Mouse (Mus musculus) embryonic fibroblast, embryonic 13.5 days (primary cell): ENCODE results near the gene Lrch1. TPM values are rescaled to one million over a fixed set of nuclear protein-coding genes. Genes with fewer than 3 reads are reported as not detected.

Experiments
- H3K27ac ChIP-seq: 2 replicates; pipeline ENCODE4 v1.5.1; 2012; ENCODE audit warnings: low read length, control low read depth, inconsistent platforms; ENCODE audit not compliant: insufficient read depth
- H3K4me1 ChIP-seq: 2 replicates; pipeline ENCODE4 v1.6.1; 2011; ENCODE audit warnings: low read length; ENCODE audit not compliant: control insufficient read depth, insufficient read depth
- H3K4me3 ChIP-seq: 2 replicates; pipeline ENCODE4 v1.5.1; 2011; ENCODE audit warnings: mild to moderate bottlenecking, control low read depth, low read length; ENCODE audit not compliant: insufficient read depth
- CTCF ChIP-seq: IDR thresholded peaks from 2 replicates; pipeline ENCODE4 v1.5.1; 2011; ENCODE audit warnings: mild to moderate bottlenecking, control low read depth, low read length, moderate library complexity, borderline replicate concordance; ENCODE audit not compliant: insufficient read depth
- POLR2A ChIP-seq: IDR thresholded peaks from 2 replicates; pipeline ENCODE4 v1.6.1; 2011; ENCODE audit warnings: low read depth, mild to moderate bottlenecking, control low read depth, low read length, moderate library complexity
- polyA plus RNA-seq: library from polyadenylated mRNA; stranded (reverse); fragments of >200 nt; gene quantifications from 2 replicates; pipeline ENCODE4 v1.2.4, GENCODE M21; 2011; ENCODE audit warnings: low read depth; ENCODE audit not compliant: missing spikeins, insufficient read length

The Lrch1 gene
- polyA plus RNA-seq, 1 experiment, result 13.3 TPM

DNA sequence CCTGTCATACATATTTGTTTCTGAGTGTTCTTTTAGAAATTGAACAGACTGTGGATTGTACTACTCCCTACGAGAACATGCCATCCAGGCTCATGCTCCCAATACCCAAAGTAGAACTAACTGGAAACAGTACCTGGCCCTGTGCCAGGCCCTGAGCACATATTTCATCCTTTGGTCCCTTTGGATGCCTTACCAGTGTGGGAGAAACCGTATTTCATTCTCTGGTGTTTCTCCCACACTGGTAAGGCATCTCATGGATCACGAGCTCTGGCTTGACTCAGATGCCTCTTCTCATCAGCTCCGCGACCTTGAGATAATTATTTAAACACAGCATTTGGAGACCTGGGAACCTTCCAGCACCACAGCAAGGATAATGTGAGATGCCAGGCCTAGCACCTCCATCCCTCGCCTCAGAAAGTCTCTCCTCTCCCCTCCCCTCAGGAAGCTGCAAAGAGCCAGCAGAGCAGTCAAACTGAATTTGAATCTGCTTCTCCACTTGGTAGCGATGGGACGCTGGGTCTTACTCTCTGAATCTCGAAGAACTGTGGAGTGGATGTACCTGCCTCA, 21.6 kb downstream of the Lrch1 start:
- no peak overlapping the region for H3K27ac ChIP-seq
- no peak for TF ChIP-seq CTCF
- no peak for TF ChIP-seq POLR2A
- H3K4me1 ChIP-seq, result no peaks in the 10 kb centered on the region
- no peak overlapping the region for H3K4me3 ChIP-seq

DNA sequence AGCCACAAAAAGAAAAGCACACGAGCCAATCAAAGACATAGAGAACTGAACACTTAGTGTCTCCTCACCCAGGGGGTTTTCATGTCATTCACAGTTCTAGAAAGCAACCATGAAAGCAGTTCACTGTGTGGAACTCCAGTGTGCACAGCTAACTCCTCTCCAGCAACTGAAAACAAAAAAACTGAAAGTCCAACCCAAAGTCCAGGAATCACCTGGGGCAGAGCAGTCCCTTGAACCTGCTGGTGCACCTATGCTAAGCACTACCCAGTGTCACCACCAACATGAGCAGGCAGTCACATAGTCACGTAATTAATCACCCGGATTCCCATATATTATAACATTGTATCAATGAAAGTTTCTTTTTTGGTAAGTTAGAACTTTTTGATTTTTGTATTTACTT, 23.2 kb downstream of the Lrch1 start:
- Histone ChIP-seq H3K4me1 (no peaks in the 10 kb centered on the region), H3K4me3 (no peak overlapping the region), H3K27ac (no peak overlapping the region)
- no peak for TF ChIP-seq CTCF

DNA sequence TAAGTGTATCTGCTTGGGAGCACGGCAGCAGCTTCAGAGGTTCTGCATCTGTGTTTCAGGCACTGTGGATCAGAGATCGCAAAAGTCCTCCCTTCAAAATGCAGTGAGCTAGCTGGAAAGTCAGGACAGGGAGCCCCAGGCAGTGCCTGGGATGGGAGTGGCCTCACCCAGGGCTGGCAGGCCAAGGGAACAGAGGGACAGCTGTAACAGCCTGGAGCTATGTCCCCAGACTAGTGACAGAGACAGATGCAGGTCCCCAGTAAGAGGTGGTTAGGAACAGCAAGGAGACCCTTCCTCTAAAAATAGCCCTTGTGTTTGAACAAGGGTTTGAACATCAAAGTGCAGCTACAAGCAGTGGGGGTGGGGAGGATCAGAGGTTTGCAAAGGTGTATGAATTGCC, 23.6 kb downstream of the Lrch1 start:
- no peaks in the 10 kb centered on the region for H3K4me1 ChIP-seq
- TF ChIP-seq POLR2A, result no peak
- no peak for TF ChIP-seq CTCF
- H3K27ac ChIP-seq, result no peak overlapping the region
- H3K4me3 ChIP-seq, result no peak overlapping the region

DNA sequence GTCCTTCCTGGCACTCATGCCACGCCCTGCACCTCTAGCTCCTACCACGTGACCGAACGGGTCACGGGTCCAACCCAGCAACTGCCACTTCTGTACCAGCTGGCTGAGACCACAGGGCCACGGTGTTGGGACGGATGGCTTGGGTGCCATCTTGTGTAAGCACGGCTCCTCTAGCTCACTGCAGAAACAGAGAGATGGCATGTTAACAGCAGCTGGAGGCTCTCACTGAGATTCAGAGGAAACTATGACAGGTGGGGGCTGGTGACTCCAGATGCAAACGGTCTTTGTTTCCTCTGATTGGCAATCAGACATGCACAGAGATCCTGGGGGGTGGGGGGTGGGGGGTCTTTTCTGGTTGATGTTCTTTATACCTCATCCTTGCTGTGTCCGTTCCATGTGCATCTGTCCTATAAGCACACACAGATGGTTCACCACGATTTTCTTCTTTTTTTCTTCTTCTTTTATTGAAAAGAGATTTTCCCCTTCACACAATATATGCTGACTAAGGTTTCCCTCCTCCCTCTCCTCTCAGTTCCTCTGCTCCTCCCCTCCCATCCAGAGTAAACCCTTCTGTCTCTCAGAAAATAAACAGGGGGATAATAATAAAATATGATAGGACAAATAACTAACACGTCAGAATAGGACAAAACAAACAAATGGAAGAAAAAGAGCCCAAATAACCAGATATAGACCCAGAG, 25.5 kb downstream of the Lrch1 start:
- H3K4me1 ChIP-seq, result peaks cover 3% of the 10 kb centered on the region; the same call in 1 of the 2 replicates

DNA sequence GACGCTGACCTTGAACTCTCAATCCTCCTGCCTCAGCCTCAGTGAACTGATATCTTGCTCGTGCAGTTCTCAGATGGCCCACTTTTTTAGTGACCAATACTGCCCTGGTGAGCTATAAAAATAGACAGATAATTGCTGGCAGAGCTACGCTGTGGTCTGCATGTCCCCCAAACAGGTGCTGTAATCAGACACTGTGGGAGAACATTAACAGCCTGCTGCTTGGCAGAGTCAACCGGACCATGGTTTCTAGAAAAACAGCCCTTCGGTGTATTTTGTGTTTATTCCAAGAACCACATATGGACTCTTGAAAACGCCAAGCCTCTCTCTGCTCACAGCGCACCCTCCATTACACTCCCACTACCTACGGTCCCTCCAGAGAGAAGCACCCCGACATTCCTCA, 26.2 kb downstream of the Lrch1 start:
- TF ChIP-seq CTCF (no peak), POLR2A (no peak)
- H3K4me3 ChIP-seq, result no peak overlapping the region
- H3K4me1 ChIP-seq, result peaks cover 3% of the 10 kb centered on the region; the same call in 1 of the 2 replicates
- no peak overlapping the region for H3K27ac ChIP-seq

More for the DNA sequence above, 25.5 kb downstream of the Lrch1 start:
- Histone ChIP-seq H3K27ac (no peak overlapping the region), H3K4me3 (no peak overlapping the region)
- TF ChIP-seq CTCF (no peak), POLR2A (no peak)

DNA sequence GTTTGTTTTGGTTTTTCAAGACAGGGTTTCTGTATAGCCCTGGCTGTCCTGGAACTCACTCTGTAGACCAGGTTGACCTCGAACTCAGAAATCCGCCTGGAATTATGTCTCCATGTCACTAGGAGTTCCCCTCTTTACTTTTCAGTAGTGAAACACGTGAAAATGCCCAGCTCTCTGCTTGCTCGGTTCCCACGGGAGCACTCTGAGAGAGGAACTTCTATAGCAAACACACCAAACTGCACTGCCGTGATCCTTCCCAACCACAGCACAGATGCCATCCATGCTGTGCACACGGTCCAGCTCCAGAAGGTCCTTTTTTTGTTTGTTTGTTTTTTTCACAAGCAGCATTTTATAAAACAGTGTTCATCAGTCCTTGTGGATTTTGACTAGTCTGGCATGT, 28.5 kb downstream of the Lrch1 start:
- no peak for TF ChIP-seq CTCF
- TF ChIP-seq POLR2A, result no peak
- Histone ChIP-seq H3K27ac (no peak overlapping the region), H3K4me3 (no peak overlapping the region), H3K4me1 (peaks cover 3% of the 10 kb centered on the region; the same call in 1 of the 2 replicates)

DNA sequence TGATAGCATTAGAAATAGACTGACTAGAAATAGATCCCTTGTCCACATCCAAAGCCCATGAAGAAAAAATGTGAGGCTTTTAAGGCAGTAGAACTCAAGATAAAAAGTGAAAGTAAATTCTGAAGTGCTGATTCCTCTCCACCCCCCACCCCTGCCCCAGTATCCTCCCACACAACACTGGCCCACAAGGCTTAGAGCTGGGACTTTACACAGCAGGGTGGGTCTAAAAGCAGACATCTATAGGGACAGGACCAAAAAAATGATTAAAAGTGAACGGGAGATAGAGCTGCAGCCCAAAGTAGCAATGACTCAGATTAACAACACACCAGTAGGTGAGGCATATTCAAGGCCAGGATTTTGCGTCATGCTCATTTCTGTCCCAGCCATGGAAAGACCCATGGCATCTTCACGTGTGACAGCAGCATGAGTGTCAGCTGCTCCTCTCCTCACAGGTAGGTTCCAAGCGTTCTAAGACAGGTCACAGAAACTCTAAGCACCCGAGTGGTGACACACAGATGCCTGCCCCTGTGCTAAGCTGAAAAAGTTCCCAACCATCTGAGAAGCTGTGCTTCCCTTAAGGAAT, 29.1 kb downstream of the Lrch1 start:
- Histone ChIP-seq H3K27ac (no peak overlapping the region), H3K4me1 (peaks cover 5% of the 10 kb centered on the region; the same call in 1 of the 2 replicates), H3K4me3 (no peak overlapping the region)
- no peak for TF ChIP-seq CTCF
- no peak for TF ChIP-seq POLR2A

DNA sequence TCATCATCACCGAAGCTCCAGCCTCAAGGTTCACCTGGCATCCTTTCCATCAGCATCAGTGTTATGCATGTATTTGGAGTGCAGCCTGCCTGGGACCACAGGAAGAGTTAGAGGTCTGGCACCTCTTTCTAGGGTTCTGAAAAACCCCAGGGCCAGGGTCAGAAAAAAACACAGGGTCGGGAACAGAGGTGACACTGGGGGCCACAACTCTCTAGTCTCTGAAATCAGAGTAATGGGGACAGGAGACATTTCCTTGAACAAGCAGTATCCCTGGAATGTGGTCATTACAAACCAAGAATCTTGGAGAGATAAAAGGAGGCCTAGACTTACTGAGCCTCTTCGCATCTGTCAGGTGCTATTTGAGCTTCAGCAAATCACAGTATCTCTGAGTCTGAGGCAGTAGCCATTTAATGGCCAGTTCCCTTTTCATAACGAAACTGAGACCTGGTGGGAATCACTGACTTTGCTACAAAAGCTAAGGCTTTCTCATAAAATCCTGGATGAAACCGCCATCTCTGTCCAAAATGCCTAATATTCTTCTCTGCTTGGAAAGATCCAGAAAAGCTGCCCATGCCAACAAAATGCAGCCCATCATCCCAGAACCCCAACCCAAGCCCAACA, 30.1 kb downstream of the Lrch1 start:
- no peak overlapping the region for H3K4me3 ChIP-seq
- H3K27ac ChIP-seq, result no peak overlapping the region
- TF ChIP-seq CTCF, result no peak
- TF ChIP-seq POLR2A, result no peak
- H3K4me1 ChIP-seq, result peaks cover 5% of the 10 kb centered on the region; the same call in 1 of the 2 replicates

DNA sequence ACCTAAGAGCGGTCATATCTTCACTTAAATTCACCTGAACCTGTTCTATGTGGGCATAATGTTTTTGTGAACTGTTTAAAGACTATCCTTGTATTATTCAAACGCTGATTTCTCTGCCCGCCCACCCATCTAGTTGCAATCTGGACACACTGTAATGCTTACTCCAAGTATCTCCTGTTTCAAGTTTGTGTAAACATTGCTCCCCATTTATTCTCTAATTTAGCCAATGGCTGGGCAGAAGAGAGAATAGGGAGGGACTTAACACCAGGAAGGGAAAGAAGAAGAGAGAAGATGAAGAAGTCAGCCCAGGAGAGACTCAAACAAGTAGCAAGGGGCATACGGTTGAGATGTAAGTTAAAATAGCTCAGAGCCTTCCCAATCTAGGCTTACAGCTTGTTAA, 31.0 kb downstream of the Lrch1 start:
- no peak overlapping the region for H3K27ac ChIP-seq
- TF ChIP-seq POLR2A (no peak), CTCF (no peak)

DNA sequence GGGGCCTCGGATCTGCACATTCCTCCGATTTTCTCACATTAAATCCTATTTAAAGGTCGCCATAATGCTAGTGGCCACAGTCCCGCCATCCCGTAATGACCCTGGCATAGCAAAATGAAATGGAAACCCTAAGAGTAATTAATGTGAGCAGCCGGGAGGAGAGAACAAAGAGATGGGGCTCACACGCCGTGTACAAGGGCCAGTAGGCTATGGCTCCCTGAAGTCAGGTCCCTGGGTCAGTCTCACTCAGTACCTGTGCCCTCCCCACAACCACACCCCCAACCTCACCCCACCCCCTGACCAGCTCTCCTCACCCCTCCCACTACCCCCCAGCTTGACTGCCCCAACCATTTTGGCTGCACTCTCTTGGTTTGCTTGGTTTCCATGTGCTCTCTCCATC, 31.6 kb downstream of the Lrch1 start:
- no peak for TF ChIP-seq CTCF
- no peak for TF ChIP-seq POLR2A
- H3K4me1 ChIP-seq, result peaks cover 5% of the 10 kb centered on the region; the same call in 1 of the 2 replicates
- H3K4me3 ChIP-seq, result no peak overlapping the region
- H3K27ac ChIP-seq, result no peak overlapping the region

More for the DNA sequence above, 31.0 kb downstream of the Lrch1 start:
- H3K4me1 ChIP-seq, result peaks cover 5% of the 10 kb centered on the region; the same call in 1 of the 2 replicates
- no peak overlapping the region for H3K4me3 ChIP-seq
